13 mouse cellular contexts compared by ENCODE assay signal in the genomic region with DNA sequence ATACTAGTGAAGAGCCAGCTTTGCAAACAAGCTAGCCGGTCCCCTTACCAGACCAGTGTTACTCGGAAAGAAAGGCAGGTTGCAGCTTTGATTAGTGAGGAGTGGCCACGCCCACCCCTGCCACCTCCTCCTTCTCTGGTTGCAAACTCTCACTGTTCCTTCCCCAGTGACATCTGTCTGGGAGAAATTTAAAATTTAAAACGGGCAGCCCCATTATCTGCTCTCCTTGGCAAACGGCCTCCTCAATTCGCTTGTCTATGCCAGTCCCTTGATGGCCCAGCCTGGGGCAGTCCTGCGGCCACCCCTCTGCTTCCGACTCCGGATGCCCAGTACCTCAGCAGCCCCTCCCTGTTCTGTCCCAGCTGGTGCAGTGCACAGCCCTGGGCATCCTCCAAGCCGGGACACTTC. TPM values are rescaled to one million over a fixed set of nuclear protein-coding genes. Genes with fewer than 3 reads are reported as not detected.
A peak's percentile ranks its signal among the peaks of the same experiment; 100 is the strongest.
DNase-seq lines count a peak whose midpoint lies in the region; ATAC-seq and TF ChIP-seq lines count a peak whose summit lies in the region.
"Had no signal": no experiment of that assay in that cellular context is flagged by ENCODE, and none has a peak within 500 bp of the region (broad histone marks: within the 10 kb centered on the region; RNA-seq: fewer than 3 reads in every experiment).

No protein-coding gene starts in this region.

- peak overlapping the region; percentile 49; the same call in 1 of the 2 replicates for H3K4me3 ChIP-seq in stomach, embryonic 15.5 days (replicated peaks)
- H3K4me3 ChIP-seq in stomach, postnatal 0 days (ENCODE audit: low read depth, low read length) = no peak overlapping the region
- H3K4me3 ChIP-seq in limb, embryonic 12.5 days (replicated peaks) = 0 out of 2 replicates have a peak overlapping the region, but pooled peaks have one; percentile 58
- H3K4me3 ChIP-seq in olfactory bulb, adult 2 months (ENCODE audit: insufficient read depth, low read depth, low read length) = 0 out of 2 replicates have a peak overlapping the region, but pooled peaks have one; percentile 63

- H3K9me3 ChIP-seq in stomach, embryonic 15.5 days = no peaks in the 10 kb centered on the region
- H3K9me3 ChIP-seq in stomach, postnatal 0 days (ENCODE audit: control insufficient read depth, low read length) = no peaks in the 10 kb centered on the region
- H3K9me3 ChIP-seq in limb, embryonic 12.5 days = no peaks in the 10 kb centered on the region

- peaks cover 40% of the 10 kb centered on the region for H3K27me3 ChIP-seq in stomach, embryonic 15.5 days (replicated peaks)
- no peaks in the 10 kb centered on the region; the same call in none of the 2 replicates for H3K27me3 ChIP-seq in stomach, postnatal 0 days (ENCODE audit: control insufficient read depth, insufficient read depth, low read length)
- peaks cover 74% of the 10 kb centered on the region for H3K27me3 ChIP-seq in limb, embryonic 12.5 days

- TF ChIP-seq CTCF in stomach, postnatal 0 days (IDR thresholded peaks at IDR 0.05; ENCODE audit: low read depth) = no peak
- no peak for TF ChIP-seq CTCF in olfactory bulb, adult 2 months (IDR thresholded peaks at IDR 0.05; ENCODE audit: insufficient read depth, low read depth, low read length)

- WGBS in stomach, embryonic 15.5 days = 8% methylated on average over 10 of the region's 10 CpGs
- WGBS in stomach, postnatal 0 days = 8% methylated on average over 10 of the region's 10 CpGs
- 2% methylated on average over 10 of the region's 10 CpGs for WGBS in limb, embryonic 12.5 days
- 32% methylated on average over 10 of the region's 10 CpGs for WGBS in olfactory bulb, adult 2 months

- no peak overlapping the region for H3K27ac ChIP-seq in stomach, embryonic 15.5 days
- no peak overlapping the region for H3K27ac ChIP-seq in stomach, postnatal 0 days (replicated peaks)
- H3K27ac ChIP-seq in limb, embryonic 12.5 days = no peak overlapping the region
- H3K27ac ChIP-seq in olfactory bulb, adult 2 months (ENCODE audit: insufficient read depth, low read depth, low read length) = no peak overlapping the region
- H3K27ac ChIP-seq: kidney, postnatal 0 days had no signal

- DNase-seq in cerebellum, postnatal 10 days = peak; percentile 46 to 51
- DNase-seq in cerebellum, adult 8-10 months = no peak
- no peak for DNase-seq in stomach, postnatal 0 days (ENCODE audit: low spot score)
- no peak for DNase-seq in adrenal gland, postnatal 36 days
- no peak for DNase-seq in frontal cortex, postnatal 36 days (ENCODE audit: low spot score in 2 of 2)
- DNase-seq: lung, postnatal 10 days had no signal

- no peak for TF ChIP-seq POLR2A in olfactory bulb, adult 2 months (IDR thresholded peaks at IDR 0.05; ENCODE audit: insufficient read depth, low read depth, low read length)

- TF ChIP-seq EP300 in stomach, postnatal 0 days (optimal IDR thresholded peaks at IDR 0.05) = no peak

- peaks cover 15% of the 10 kb centered on the region for H3K4me1 ChIP-seq in stomach, embryonic 15.5 days
- peaks cover 3% of the 10 kb centered on the region; the same call in 1 of the 2 replicates for H3K4me1 ChIP-seq in stomach, postnatal 0 days (replicated peaks; ENCODE audit: control insufficient read depth, insufficient read depth)
- peaks cover 29% of the 10 kb centered on the region for H3K4me1 ChIP-seq in limb, embryonic 12.5 days (replicated peaks)
- peaks cover 17% of the 10 kb centered on the region for H3K4me1 ChIP-seq in olfactory bulb, adult 2 months (ENCODE audit: control insufficient read depth, insufficient read depth, low read length)

- no peaks in the 10 kb centered on the region for H3K36me3 ChIP-seq in stomach, embryonic 15.5 days
- no peaks in the 10 kb centered on the region for H3K36me3 ChIP-seq in stomach, postnatal 0 days (ENCODE audit: control insufficient read depth, insufficient read depth, low read length)
- H3K36me3 ChIP-seq in limb, embryonic 12.5 days = no peaks in the 10 kb centered on the region

- ATAC-seq in stomach, embryonic 15.5 days (ENCODE audit: insufficient read depth, low FRiP score, low read depth) = no peak
- no peak for ATAC-seq in stomach, postnatal 0 days (ENCODE audit: low FRiP score, low TSS enrichment)
- no peak for ATAC-seq in limb, embryonic 12.5 days (ENCODE audit: insufficient number of reproducible peaks, insufficient read depth, low FRiP score, low TSS enrichment, low read depth)
- ATAC-seq: Patski had no signal

- H3K4me2 ChIP-seq in stomach, embryonic 15.5 days = peak overlapping the region; percentile 93; the same call in 1 of the 2 replicates
- H3K4me2 ChIP-seq in stomach, postnatal 0 days (replicated peaks; ENCODE audit: low read depth) = no peak overlapping the region
- H3K4me2 ChIP-seq in limb, embryonic 12.5 days = peak overlapping the region; percentile 98

- no peak overlapping the region for H3K9ac ChIP-seq in stomach, embryonic 15.5 days
- no peak overlapping the region for H3K9ac ChIP-seq in stomach, postnatal 0 days (ENCODE audit: low read length)
- H3K9ac ChIP-seq in limb, embryonic 12.5 days (replicated peaks) = no peak overlapping the region

RNA-seq across cellular contexts. Expression of a gene that starts 1.1 kb away (rescaled TPM):
- polyA plus RNA-seq in stomach, embryonic 15.5 days (2015; fragmentation: Nextera tagmentation; extraction: Ambion mirVana) = 0.19 and 0.22 TPM in 2 replicates
- 0.08 and 0.17 TPM in 2 replicates for polyA plus RNA-seq in stomach, postnatal 0 days (2015; fragmentation: Nextera tagmentation; extraction: Ambion mirVana)
- polyA plus RNA-seq in limb, embryonic 12.5 days (2016; fragmentation: Nextera tagmentation; extraction: Ambion mirVana) = 0.06 and 0.13 TPM in 2 replicates
- polyA plus RNA-seq in olfactory bulb, adult 2 months (2012; ENCODE audit: insufficient read depth, insufficient read length, low replicate concordance, missing spikeins) = not detected in 2 replicates
- total RNA-seq in adrenal gland, postnatal 36 days (2021) = under 1 TPM in 1 of 2 experiments, not detected in 1; 0.07 TPM

RNA-seq across cellular contexts. Expression of a gene that starts 34.4 kb away (rescaled TPM):
- 0.05 and 0.09 TPM in 2 replicates for polyA plus RNA-seq in stomach, embryonic 15.5 days (2015; fragmentation: Nextera tagmentation; extraction: Ambion mirVana)
- polyA plus RNA-seq in stomach, postnatal 0 days (2015; fragmentation: Nextera tagmentation; extraction: Ambion mirVana) = 0.08 and 0.10 TPM in 2 replicates
- polyA plus RNA-seq in limb, embryonic 12.5 days (2016; fragmentation: Nextera tagmentation; extraction: Ambion mirVana) = 0.20 and 0.34 TPM in 2 replicates
- not detected in 2 replicates for polyA plus RNA-seq in olfactory bulb, adult 2 months (2012; ENCODE audit: insufficient read depth, insufficient read length, low replicate concordance, missing spikeins)
- not detected for total RNA-seq in adrenal gland, postnatal 36 days (2021)
- total RNA-seq: left cerebral cortex, postnatal 10 days had no signal
- polyA plus RNA-seq: Patski; stomach, embryonic 16.5 days had no signal

RNA-seq across cellular contexts. Expression of a gene that starts 42.4 kb away (rescaled TPM):
- polyA plus RNA-seq in stomach, embryonic 15.5 days (2015; fragmentation: Nextera tagmentation; extraction: Ambion mirVana) = 0.64 and 0.76 TPM in 2 replicates
- polyA plus RNA-seq in stomach, postnatal 0 days (2015; fragmentation: Nextera tagmentation; extraction: Ambion mirVana) = 0.79 and 0.80 TPM in 2 replicates
- polyA plus RNA-seq in limb, embryonic 12.5 days (2016; fragmentation: Nextera tagmentation; extraction: Ambion mirVana) = 0.21 and 0.38 TPM in 2 replicates
- polyA plus RNA-seq in olfactory bulb, adult 2 months (2012; ENCODE audit: insufficient read depth, insufficient read length, low replicate concordance, missing spikeins) = not detected in 2 replicates
- 10 to 100 TPM; 13.7 to 20.1 TPM for total RNA-seq in adrenal gland, postnatal 36 days (2021)

Comparison
In these comparisons a context has a peak if more than half of its experiments do, and no peak if none do; other contexts are left out.
1. DNase-seq: peak in cerebellum, postnatal 10 days (2 of 2); none in cerebellum, adult 8-10 months (single experiment), stomach, postnatal 0 days (single experiment), adrenal gland, postnatal 36 days (0 of 2) and frontal cortex, postnatal 36 days (0 of 2).